Mouse (Mus musculus): ENCODE measurements around the gene Ehmt1. TPM values are rescaled to one million over a fixed set of nuclear protein-coding genes. Genes with fewer than 3 reads are reported as not detected.
A peak's percentile ranks its signal among the peaks of the same experiment; 100 is the strongest.

Ehmt1 gene
- polyA plus RNA-seq, 1 experiment from 2014 or later, result 97.6 TPM

- Histone ChIP-seq H3K4me2 (ENCODE audit: low read depth, severe bottlenecking) (no peak overlapping the region), H3K27me3 (ENCODE audit: control insufficient read depth, insufficient read depth, low read length) (no peaks in the 10 kb centered on the region), H3K4me3 (ENCODE audit: low read depth, low read length) (no peak overlapping the region), H3K9ac (ENCODE audit: low read length) (no peak overlapping the region), H3K4me1 (ENCODE audit: control insufficient read depth, insufficient read depth, low read length) (no peaks in the 10 kb centered on the region), H3K27ac (replicated peaks; ENCODE audit: low read depth, low read length) (no peak overlapping the region), H3K9me3 (ENCODE audit: control insufficient read depth, low read length) (no peaks in the 10 kb centered on the region), H3K36me3 (ENCODE audit: control insufficient read depth, insufficient read depth, low read length) (no peaks in the 10 kb centered on the region)
- no peak for DNase-seq (ENCODE audit: low spot score)
- WGBS, result 80% methylated on average over 8 of the region's 8 CpGs
- no peak for ATAC-seq (ENCODE audit: insufficient number of reproducible peaks, low FRiP score, low TSS enrichment, low read depth)
Observed at GRCm38 (mm10) chr2:24925284-24925683, 5.9 kb upstream of the Ehmt1 start.

GRCm38 (mm10) chr2:24923561-24923960, 4.1 kb upstream of the Ehmt1 start:
- no peak overlapping the region for H3K27ac ChIP-seq (replicated peaks; ENCODE audit: low read depth, low read length)
- no peak overlapping the region for H3K4me3 ChIP-seq (ENCODE audit: low read depth, low read length)
- H3K4me2 ChIP-seq (ENCODE audit: low read depth, severe bottlenecking), result no peak overlapping the region
- H3K9ac ChIP-seq (ENCODE audit: low read length), result no peak overlapping the region
- WGBS, result 63% methylated on average over 2 of the region's 2 CpGs
- H3K36me3 ChIP-seq (ENCODE audit: control insufficient read depth, insufficient read depth, low read length), result no peaks in the 10 kb centered on the region
- no peaks in the 10 kb centered on the region for H3K27me3 ChIP-seq (ENCODE audit: control insufficient read depth, insufficient read depth, low read length)
- DNase-seq (ENCODE audit: low spot score) (no peak), ATAC-seq (ENCODE audit: insufficient number of reproducible peaks, low FRiP score, low TSS enrichment, low read depth) (no peak)
- H3K4me1 ChIP-seq (ENCODE audit: control insufficient read depth, insufficient read depth, low read length), result no peaks in the 10 kb centered on the region
- no peaks in the 10 kb centered on the region for H3K9me3 ChIP-seq (ENCODE audit: control insufficient read depth, low read length)

- H3K9ac ChIP-seq (ENCODE audit: low read length), result peak overlapping the region; percentile 99
- 10% methylated on average over 8 of the region's 8 CpGs for WGBS
- peak overlapping the region; percentile 45 for H3K4me2 ChIP-seq (ENCODE audit: low read depth, severe bottlenecking)
- no peaks in the 10 kb centered on the region for H3K27me3 ChIP-seq (ENCODE audit: control insufficient read depth, insufficient read depth, low read length)
- ATAC-seq (ENCODE audit: insufficient number of reproducible peaks, low FRiP score, low TSS enrichment, low read depth) (peak; percentile 63; the same call in 1 of the 2 replicates), DNase-seq (ENCODE audit: low spot score) (no peak)
- peak overlapping the region; percentile 94 for H3K4me3 ChIP-seq (ENCODE audit: low read depth, low read length)
- no peak overlapping the region for H3K27ac ChIP-seq (replicated peaks; ENCODE audit: low read depth, low read length)
- H3K9me3 ChIP-seq (ENCODE audit: control insufficient read depth, low read length), result no peaks in the 10 kb centered on the region
- no peaks in the 10 kb centered on the region; the same call in 1 of the 2 replicates for H3K4me1 ChIP-seq (ENCODE audit: control insufficient read depth, insufficient read depth, low read length)
- no peaks in the 10 kb centered on the region; the same call in 1 of the 2 replicates for H3K36me3 ChIP-seq (ENCODE audit: control insufficient read depth, insufficient read depth, low read length)
Observed at GRCm38 (mm10) chr2:24919839-24920175, 393 bp upstream of the Ehmt1 start.

- H3K9me3 ChIP-seq (ENCODE audit: control insufficient read depth, low read length), result no peaks in the 10 kb centered on the region
- WGBS, result 92% methylated on average over 3 of the region's 3 CpGs
- no peak overlapping the region for H3K27ac ChIP-seq (replicated peaks; ENCODE audit: low read depth, low read length)
- no peak overlapping the region for H3K9ac ChIP-seq (ENCODE audit: low read length)
- ATAC-seq (ENCODE audit: insufficient number of reproducible peaks, low FRiP score, low TSS enrichment, low read depth), result no peak
- no peak overlapping the region for H3K4me2 ChIP-seq (ENCODE audit: low read depth, severe bottlenecking)
- no peaks in the 10 kb centered on the region; the same call in 1 of the 2 replicates for H3K4me1 ChIP-seq (ENCODE audit: control insufficient read depth, insufficient read depth, low read length)
- no peaks in the 10 kb centered on the region for H3K27me3 ChIP-seq (ENCODE audit: control insufficient read depth, insufficient read depth, low read length)
- H3K36me3 ChIP-seq (ENCODE audit: control insufficient read depth, insufficient read depth, low read length), result peaks cover 3% of the 10 kb centered on the region; the same call in 1 of the 2 replicates
- no peak overlapping the region for H3K4me3 ChIP-seq (ENCODE audit: low read depth, low read length)
- DNase-seq (ENCODE audit: low spot score), result no peak
Observed at GRCm38 (mm10) chr2:24914762-24915161, 4.7 kb downstream of the Ehmt1 start.

- Histone ChIP-seq H3K4me1 (ENCODE audit: control insufficient read depth, insufficient read depth, low read length) (no peaks in the 10 kb centered on the region; the same call in 1 of the 2 replicates), H3K9me3 (ENCODE audit: control insufficient read depth, low read length) (no peaks in the 10 kb centered on the region), H3K9ac (ENCODE audit: low read length) (no peak overlapping the region), H3K27me3 (ENCODE audit: control insufficient read depth, insufficient read depth, low read length) (no peaks in the 10 kb centered on the region), H3K4me3 (ENCODE audit: low read depth, low read length) (no peak overlapping the region), H3K36me3 (ENCODE audit: control insufficient read depth, insufficient read depth, low read length) (peaks cover 3% of the 10 kb centered on the region; the same call in 1 of the 2 replicates), H3K27ac (replicated peaks; ENCODE audit: low read depth, low read length) (no peak overlapping the region), H3K4me2 (ENCODE audit: low read depth, severe bottlenecking) (no peak overlapping the region)
- DNase-seq (ENCODE audit: low spot score) (no peak), ATAC-seq (ENCODE audit: insufficient number of reproducible peaks, low FRiP score, low TSS enrichment, low read depth) (no peak)
Observed at GRCm38 (mm10) chr2:24912589-24912988, 6.8 kb downstream of the Ehmt1 start.

- no peaks in the 10 kb centered on the region for H3K9me3 ChIP-seq (ENCODE audit: control insufficient read depth, low read length)
- ATAC-seq (ENCODE audit: insufficient number of reproducible peaks, low FRiP score, low TSS enrichment, low read depth) (no peak), DNase-seq (ENCODE audit: low spot score) (no peak)
- no peak overlapping the region for H3K27ac ChIP-seq (replicated peaks; ENCODE audit: low read depth, low read length)
- H3K9ac ChIP-seq (ENCODE audit: low read length), result no peak overlapping the region
- H3K4me3 ChIP-seq (ENCODE audit: low read depth, low read length), result no peak overlapping the region
- H3K4me1 ChIP-seq (ENCODE audit: control insufficient read depth, insufficient read depth, low read length), result no peaks in the 10 kb centered on the region
- H3K4me2 ChIP-seq (ENCODE audit: low read depth, severe bottlenecking), result no peak overlapping the region
- peaks cover 3% of the 10 kb centered on the region; the same call in 1 of the 2 replicates for H3K36me3 ChIP-seq (ENCODE audit: control insufficient read depth, insufficient read depth, low read length)
- no peaks in the 10 kb centered on the region for H3K27me3 ChIP-seq (ENCODE audit: control insufficient read depth, insufficient read depth, low read length)
- WGBS, result 93% methylated on average over 4 of the region's 4 CpGs
Observed at GRCm38 (mm10) chr2:24912189-24912588, 7.2 kb downstream of the Ehmt1 start.

- ATAC-seq (ENCODE audit: insufficient number of reproducible peaks, low FRiP score, low TSS enrichment, low read depth) (no peak), DNase-seq (ENCODE audit: low spot score) (no peak)
- Histone ChIP-seq H3K36me3 (ENCODE audit: control insufficient read depth, insufficient read depth, low read length) (peaks cover 3% of the 10 kb centered on the region; the same call in 1 of the 2 replicates), H3K27me3 (ENCODE audit: control insufficient read depth, insufficient read depth, low read length) (no peaks in the 10 kb centered on the region), H3K27ac (replicated peaks; ENCODE audit: low read depth, low read length) (no peak overlapping the region), H3K9me3 (ENCODE audit: control insufficient read depth, low read length) (no peaks in the 10 kb centered on the region), H3K9ac (ENCODE audit: low read length) (no peak overlapping the region), H3K4me3 (ENCODE audit: low read depth, low read length) (no peak overlapping the region), H3K4me2 (ENCODE audit: low read depth, severe bottlenecking) (no peak overlapping the region), H3K4me1 (ENCODE audit: control insufficient read depth, insufficient read depth, low read length) (no peaks in the 10 kb centered on the region)
- 92% methylated on average over 4 of the region's 4 CpGs for WGBS
Observed at GRCm38 (mm10) chr2:24910481-24910880, 8.9 kb downstream of the Ehmt1 start.

GRCm38 (mm10) chr2:24905653-24906155, 13.7 kb downstream of the Ehmt1 start:
- no peaks in the 10 kb centered on the region for H3K9me3 ChIP-seq (ENCODE audit: control insufficient read depth, low read length)
- no peaks in the 10 kb centered on the region for H3K27me3 ChIP-seq (ENCODE audit: control insufficient read depth, insufficient read depth, low read length)
- H3K36me3 ChIP-seq (ENCODE audit: control insufficient read depth, insufficient read depth, low read length), result no peaks in the 10 kb centered on the region
- H3K4me3 ChIP-seq (ENCODE audit: low read depth, low read length), result no peak overlapping the region
- no peak for DNase-seq (ENCODE audit: low spot score)
- ATAC-seq (ENCODE audit: insufficient number of reproducible peaks, low FRiP score, low TSS enrichment, low read depth), result no peak
- no peak overlapping the region for H3K4me2 ChIP-seq (ENCODE audit: low read depth, severe bottlenecking)
- no peak overlapping the region for H3K9ac ChIP-seq (ENCODE audit: low read length)
- H3K27ac ChIP-seq (replicated peaks; ENCODE audit: low read depth, low read length), result no peak overlapping the region
- WGBS, result 56% methylated on average over 2 of the region's 2 CpGs
- no peaks in the 10 kb centered on the region for H3K4me1 ChIP-seq (ENCODE audit: control insufficient read depth, insufficient read depth, low read length)
